Mouse (Mus musculus): Measurements from ENCODE around the gene Zbtb18. TPM values are rescaled to one million over a fixed set of nuclear protein-coding genes. Genes with fewer than 3 reads are reported as not detected.
"Not testable (repeated sequence)": the region's sequence is repeated elsewhere in the genome, so short reads cannot be mapped to it uniquely, and the experiment has no call there.

The Zbtb18 gene
- polyA plus RNA-seq, 1 experiment from 2014 or later: 136 TPM

- H3K27ac ChIP-seq (replicated peaks): peak overlapping the region; percentile 83
- H3K4me1 ChIP-seq: peaks cover 49% of the 10 kb centered on the region
- peaks cover 14% of the 10 kb centered on the region for H3K36me3 ChIP-seq
- H3K9me3 ChIP-seq, H3K27me3 ChIP-seq: not testable (repeated sequence)
- 0 out of 2 replicates have a peak, but pooled peaks have one; percentile 32 for ATAC-seq (replicated peaks)
- whole genome bisulfite sequencing: 11% methylated on average over 7 of the region's 7 CpGs
- H3K4me3 ChIP-seq: peak overlapping the region; percentile 37
- peak overlapping the region; percentile 34 for H3K4me2 ChIP-seq (replicated peaks)
- peak overlapping the region; percentile 41 for H3K9ac ChIP-seq (replicated peaks)
These were observed 7.7 kb downstream of the Zbtb18 start for GRCm38 (mm10) chr1:177449857-177450256.

GRCm38 (mm10) chr1:177451041-177451440 is 8.9 kb downstream of the Zbtb18 start:
- H3K4me2 ChIP-seq (replicated peaks): peak overlapping the region; percentile 36
- H3K4me3 ChIP-seq: peak overlapping the region; percentile 28
- H3K4me1 ChIP-seq: peaks cover 43% of the 10 kb centered on the region
- no peaks in the 10 kb centered on the region for H3K9me3 ChIP-seq
- no peaks in the 10 kb centered on the region for H3K27me3 ChIP-seq
- H3K36me3 ChIP-seq: peaks cover 14% of the 10 kb centered on the region
- peak overlapping the region; percentile 91 for H3K27ac ChIP-seq (replicated peaks)
- H3K9ac ChIP-seq (replicated peaks): peak overlapping the region; percentile 44
- 36% methylated on average over 2 of the region's 2 CpGs for WGBS
- ATAC-seq (replicated peaks): no peak

DNA sequence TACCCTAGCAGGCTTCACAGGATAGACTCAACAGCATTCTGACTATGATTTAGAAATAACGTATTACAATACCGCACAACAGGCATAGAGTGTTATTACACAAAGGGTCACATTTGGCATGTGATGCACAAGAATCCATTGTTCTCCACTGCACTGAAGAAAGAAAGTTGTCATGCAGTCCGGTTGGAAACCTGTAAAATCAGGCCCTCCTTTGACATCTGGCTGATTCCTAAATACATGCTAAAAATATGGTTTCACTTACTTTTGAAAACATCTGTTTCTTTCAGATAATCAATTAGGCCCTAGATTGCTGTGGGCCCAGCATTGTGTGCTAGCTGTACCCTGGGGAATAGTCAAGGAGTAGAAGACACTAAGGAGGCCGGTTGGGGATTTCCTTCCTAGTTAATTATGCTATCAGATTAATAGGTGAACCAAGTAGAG is 9.9 kb downstream of the Zbtb18 start:
- H3K27me3 ChIP-seq: no peaks in the 10 kb centered on the region
- peak overlapping the region; percentile 36 for H3K4me2 ChIP-seq (replicated peaks)
- H3K4me3 ChIP-seq: peak overlapping the region; percentile 28
- peak overlapping the region; percentile 91 for H3K27ac ChIP-seq (replicated peaks)
- H3K9me3 ChIP-seq: no peaks in the 10 kb centered on the region
- 32% methylated on average over 4 of the region's 4 CpGs for WGBS
- H3K4me1 ChIP-seq: peaks cover 40% of the 10 kb centered on the region
- peaks cover 14% of the 10 kb centered on the region for H3K36me3 ChIP-seq
- peak overlapping the region; percentile 44 for H3K9ac ChIP-seq (replicated peaks)
- no peak for ATAC-seq (replicated peaks)

DNA sequence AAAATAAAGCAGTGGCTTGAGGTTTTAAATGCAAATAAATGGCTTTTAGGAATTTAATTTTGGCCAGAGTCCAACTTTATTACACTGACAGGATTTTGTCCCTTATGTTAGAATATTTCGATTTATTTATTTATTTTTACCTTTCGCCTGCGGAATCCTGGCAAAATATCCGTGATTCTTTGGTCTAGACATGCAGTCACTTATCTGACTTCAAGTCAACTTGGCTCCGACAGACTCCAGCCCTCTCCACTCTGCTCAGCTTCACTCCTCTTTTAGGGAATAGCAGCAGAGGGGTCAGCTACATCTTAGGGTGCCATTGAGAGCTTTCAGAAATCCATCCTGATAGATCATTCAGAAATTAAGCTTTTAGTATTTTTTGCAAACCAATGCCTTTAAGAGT is 10.8 kb downstream of the Zbtb18 start:
- 47% methylated on average over 5 of the region's 5 CpGs for WGBS
- peaks cover 35% of the 10 kb centered on the region for H3K4me1 ChIP-seq
- peak overlapping the region; percentile 79 for H3K27ac ChIP-seq (replicated peaks)

GRCm38 (mm10) chr1:177453806-177454205 is 11.7 kb downstream of the Zbtb18 start:
- peak overlapping the region; percentile 22; the same call in 1 of the 2 replicates for H3K9ac ChIP-seq (replicated peaks)
- peak overlapping the region; percentile 79 for H3K27ac ChIP-seq (replicated peaks)
- no peaks in the 10 kb centered on the region for H3K9me3 ChIP-seq
- peaks cover 4% of the 10 kb centered on the region; the same call in 1 of the 2 replicates for H3K36me3 ChIP-seq
- no peak overlapping the region for H3K4me3 ChIP-seq
- H3K27me3 ChIP-seq: no peaks in the 10 kb centered on the region
- 36% methylated on average over 8 of the region's 8 CpGs for WGBS
- H3K4me1 ChIP-seq: peaks cover 37% of the 10 kb centered on the region
- peak overlapping the region; percentile 17 for H3K4me2 ChIP-seq (replicated peaks)
- no peak for ATAC-seq (replicated peaks)

More for the DNA sequence above, 10.8 kb downstream of the Zbtb18 start:
- Histone ChIP-seq H3K4me3 (no peak overlapping the region), H3K4me2 (replicated peaks) (peak overlapping the region; percentile 17), H3K9ac (replicated peaks) (peak overlapping the region; percentile 30), H3K27me3 (no peaks in the 10 kb centered on the region), H3K9me3 (no peaks in the 10 kb centered on the region), H3K36me3 (peaks cover 10% of the 10 kb centered on the region)
- no peak for ATAC-seq (replicated peaks)

- H3K36me3 ChIP-seq: 0 out of 2 replicates have a peak, but pooled peaks cover 3% of the 10 kb centered on the region
- H3K4me2 ChIP-seq (replicated peaks): no peak overlapping the region
- H3K27me3 ChIP-seq: no peaks in the 10 kb centered on the region
- peak overlapping the region; percentile 62 for H3K27ac ChIP-seq (replicated peaks)
- H3K4me3 ChIP-seq: no peak overlapping the region
- 85% methylated on average over 6 of the region's 6 CpGs for WGBS
- ATAC-seq (replicated peaks): no peak
- peaks cover 37% of the 10 kb centered on the region for H3K4me1 ChIP-seq
- no peaks in the 10 kb centered on the region for H3K9me3 ChIP-seq
- H3K9ac ChIP-seq (replicated peaks): no peak overlapping the region
These were observed 12.3 kb downstream of the Zbtb18 start for GRCm38 (mm10) chr1:177454492-177454891.

DNA sequence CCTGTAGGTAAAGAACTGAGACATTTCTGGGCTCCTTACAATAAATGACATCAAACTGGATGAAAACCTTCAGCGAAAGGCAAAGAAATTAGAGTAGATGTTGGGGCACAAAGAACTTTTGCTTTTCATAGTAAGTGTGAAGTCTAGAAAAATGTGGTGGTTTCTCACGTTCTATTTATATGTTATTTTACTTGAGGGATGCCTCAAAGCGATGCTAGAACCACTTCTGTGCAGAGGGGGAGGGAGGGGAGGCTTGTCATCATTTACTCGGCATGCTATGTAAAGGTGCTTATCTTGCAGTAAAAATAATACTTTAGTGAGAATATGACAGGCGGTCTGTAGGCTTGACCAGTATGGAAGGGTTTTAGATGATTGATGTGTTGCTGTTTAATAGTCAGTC is 13.3 kb downstream of the Zbtb18 start:
- 77% methylated on average over 5 of the region's 5 CpGs for WGBS
- H3K27me3 ChIP-seq: no peaks in the 10 kb centered on the region
- H3K4me2 ChIP-seq (replicated peaks): no peak overlapping the region
- no peak overlapping the region for H3K9ac ChIP-seq (replicated peaks)
- no peak overlapping the region for H3K4me3 ChIP-seq
- no peaks in the 10 kb centered on the region for H3K9me3 ChIP-seq
- peaks cover 44% of the 10 kb centered on the region for H3K4me1 ChIP-seq
- peak overlapping the region; percentile 62; the same call in 1 of the 2 replicates for H3K27ac ChIP-seq (replicated peaks)
- ATAC-seq (replicated peaks): no peak
- 0 out of 2 replicates have a peak, but pooled peaks cover 3% of the 10 kb centered on the region for H3K36me3 ChIP-seq

DNA sequence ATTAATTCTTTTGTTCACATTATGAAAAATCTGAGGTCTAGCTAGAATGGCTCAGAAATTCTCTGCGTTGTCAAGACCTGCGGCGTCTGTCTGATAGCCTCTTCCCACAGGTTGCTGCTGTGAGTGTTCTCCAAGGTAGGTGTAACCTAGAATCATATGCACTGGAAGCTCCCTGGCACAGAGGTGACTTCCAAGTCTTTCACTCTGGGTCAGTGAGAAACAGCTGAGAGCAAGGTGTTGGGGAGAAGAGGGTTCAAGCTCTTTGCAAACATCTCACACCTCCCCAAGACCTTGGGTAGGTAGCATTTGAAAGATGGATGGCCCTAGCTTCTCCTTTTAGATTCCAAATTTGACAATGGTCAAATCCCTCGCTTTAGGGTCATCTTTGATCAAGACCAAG is 14.1 kb downstream of the Zbtb18 start:
- Histone ChIP-seq H3K9ac (replicated peaks) (no peak overlapping the region), H3K4me2 (replicated peaks) (no peak overlapping the region), H3K4me1 (peaks cover 50% of the 10 kb centered on the region), H3K36me3 (no peaks in the 10 kb centered on the region), H3K4me3 (no peak overlapping the region), H3K27ac (replicated peaks) (0 out of 2 replicates have a peak overlapping the region, but pooled peaks have one; percentile 35), H3K27me3 (no peaks in the 10 kb centered on the region), H3K9me3 (no peaks in the 10 kb centered on the region)
- 87% methylated on average over 4 of the region's 4 CpGs for WGBS
- ATAC-seq (replicated peaks): no peak

GRCm38 (mm10) chr1:177456772-177457171 is 14.6 kb downstream of the Zbtb18 start:
- Histone ChIP-seq H3K9me3 (no peaks in the 10 kb centered on the region), H3K9ac (replicated peaks) (no peak overlapping the region), H3K4me2 (replicated peaks) (peak overlapping the region; percentile 12; the same call in 1 of the 2 replicates), H3K4me3 (no peak overlapping the region), H3K36me3 (no peaks in the 10 kb centered on the region), H3K27me3 (no peaks in the 10 kb centered on the region), H3K27ac (replicated peaks) (peak overlapping the region; percentile 35), H3K4me1 (peaks cover 52% of the 10 kb centered on the region)
- 28% methylated on average over 4 of the region's 4 CpGs for WGBS
- no peak for ATAC-seq (replicated peaks)

- Histone ChIP-seq H3K27me3 (no peaks in the 10 kb centered on the region), H3K4me3 (no peak overlapping the region), H3K4me2 (replicated peaks) (no peak overlapping the region), H3K27ac (replicated peaks) (peak overlapping the region; percentile 93), H3K9ac (replicated peaks) (no peak overlapping the region), H3K9me3 (no peaks in the 10 kb centered on the region), H3K36me3 (no peaks in the 10 kb centered on the region), H3K4me1 (peaks cover 54% of the 10 kb centered on the region)
- WGBS: 59% methylated on average over 6 of the region's 6 CpGs
- ATAC-seq (replicated peaks): no peak
These were observed 15.8 kb downstream of the Zbtb18 start for GRCm38 (mm10) chr1:177457981-177458380.

GRCm38 (mm10) chr1:177458456-177459389 is 16.6 kb downstream of the Zbtb18 start:
- peak overlapping the region; percentile 45 for H3K4me2 ChIP-seq (replicated peaks)
- H3K9ac ChIP-seq (replicated peaks): peak overlapping the region; percentile 27
- no peaks in the 10 kb centered on the region for H3K27me3 ChIP-seq
- H3K36me3 ChIP-seq: no peaks in the 10 kb centered on the region
- WGBS: 15% methylated on average over 18 of the region's 18 CpGs
- H3K4me1 ChIP-seq: peaks cover 51% of the 10 kb centered on the region
- H3K4me3 ChIP-seq: peak overlapping the region; percentile 11; the same call in 1 of the 2 replicates
- H3K9me3 ChIP-seq: no peaks in the 10 kb centered on the region
- H3K27ac ChIP-seq (replicated peaks): peak overlapping the region; percentile 93
- peak; percentile 41 for ATAC-seq (replicated peaks)

GRCm38 (mm10) chr1:177459536-177459935 is 17.4 kb downstream of the Zbtb18 start:
- Histone ChIP-seq H3K4me2 (replicated peaks) (no peak overlapping the region), H3K9me3 (no peaks in the 10 kb centered on the region), H3K27ac (replicated peaks) (peak overlapping the region; percentile 93), H3K27me3 (no peaks in the 10 kb centered on the region), H3K4me3 (no peak overlapping the region), H3K36me3 (no peaks in the 10 kb centered on the region), H3K4me1 (peaks cover 48% of the 10 kb centered on the region), H3K9ac (replicated peaks) (no peak overlapping the region)
- no peak for ATAC-seq (replicated peaks)
- WGBS: 13% methylated on average over 2 of the region's 2 CpGs

Measured in forebrain, embryonic 15.5 days (tissue).